Mouse (Mus musculus) naive thymus-derived CD4-positive, alpha-beta T cell, adult 2 months (primary cell): ENCODE data around the gene Akap2.

ENCODE experiments used
- DNase-seq: peaks from one replicate; pipeline ENCODE4 v3.0.0-alpha.2; 2011; ENCODE audit warnings: low read depth

The Akap2 gene

DNA sequence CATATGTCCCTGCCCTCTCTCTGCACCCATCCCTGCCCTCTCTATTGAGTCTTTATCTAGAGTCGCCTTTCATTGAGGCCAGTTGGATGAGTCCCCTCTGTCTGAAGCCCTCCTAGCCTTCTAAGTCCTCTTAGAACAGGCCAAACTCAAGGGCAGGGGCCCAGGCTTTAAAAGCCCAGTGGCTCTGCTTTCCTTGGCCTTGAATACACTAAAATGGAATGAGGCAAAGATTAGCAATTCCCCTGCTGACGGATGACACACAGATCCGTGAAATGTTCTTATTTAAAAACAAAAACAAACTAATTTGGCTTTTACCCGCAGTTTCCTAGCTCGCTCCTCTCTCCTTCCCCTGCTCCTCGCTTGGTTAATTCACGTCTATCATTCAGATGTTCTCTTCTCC lies 45.0 kb downstream of the Akap2 start:
- no peak for DNase-seq

DNA sequence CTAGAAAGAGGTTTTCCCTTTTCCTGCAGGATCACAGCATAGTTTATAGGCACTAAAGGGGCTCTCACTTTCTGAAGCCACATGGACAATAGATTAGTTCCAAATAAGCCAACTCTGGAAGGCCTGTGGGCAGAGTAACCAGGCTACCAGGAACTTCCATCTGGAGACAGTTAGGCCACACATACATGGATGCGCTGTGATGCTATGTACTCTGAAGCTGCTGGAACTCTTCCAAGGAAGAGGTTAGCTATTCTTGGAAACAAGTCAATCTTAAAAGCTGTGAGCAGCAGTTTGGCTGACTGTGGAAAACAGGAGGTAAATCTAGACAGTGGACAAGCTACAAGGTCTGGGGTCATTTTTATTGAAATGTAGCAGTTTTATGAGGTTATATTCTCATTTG lies 46.9 kb downstream of the Akap2 start:
- DNase-seq: no peak

DNA sequence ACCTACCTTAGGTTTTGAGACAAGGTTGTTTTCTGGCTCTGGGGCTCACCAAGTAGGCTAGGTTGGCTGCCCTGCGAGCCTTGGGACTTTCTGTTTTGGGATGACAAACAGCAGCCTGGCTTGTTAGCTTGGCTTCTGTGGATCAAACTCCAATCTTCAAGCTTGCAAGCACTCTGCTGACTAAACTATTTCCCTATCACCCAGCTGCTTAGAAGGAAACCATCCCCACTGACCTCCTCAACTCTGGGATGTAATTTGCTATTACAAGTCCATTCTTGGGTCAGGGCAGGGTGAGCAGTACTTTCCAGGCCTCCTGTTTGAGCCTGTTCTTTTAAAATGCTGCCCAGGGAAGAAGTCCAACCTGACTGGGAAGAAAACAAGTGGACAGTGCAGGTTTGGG lies 47.5 kb downstream of the Akap2 start:
- no peak for DNase-seq

DNA sequence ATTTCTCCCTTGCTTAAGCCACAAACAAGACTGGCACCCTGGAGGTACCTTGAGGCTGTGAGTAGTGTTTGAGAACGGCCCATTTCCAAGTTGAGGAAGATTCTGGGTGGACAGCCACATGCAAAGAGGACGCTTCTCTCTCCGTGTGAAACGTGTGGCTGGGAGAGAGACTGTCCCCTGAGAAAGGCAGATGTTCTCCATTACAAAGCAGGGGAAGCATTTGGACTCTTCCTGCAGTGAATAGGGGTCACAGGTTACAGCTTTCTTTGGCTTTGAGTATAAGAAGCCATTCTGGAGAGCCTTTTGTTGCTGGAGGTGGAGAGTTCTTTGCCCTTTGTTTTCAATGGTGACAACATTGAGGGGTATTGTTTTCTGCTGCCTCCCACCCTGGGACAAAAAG lies 48.3 kb downstream of the Akap2 start:
- DNase-seq: no peak

DNA sequence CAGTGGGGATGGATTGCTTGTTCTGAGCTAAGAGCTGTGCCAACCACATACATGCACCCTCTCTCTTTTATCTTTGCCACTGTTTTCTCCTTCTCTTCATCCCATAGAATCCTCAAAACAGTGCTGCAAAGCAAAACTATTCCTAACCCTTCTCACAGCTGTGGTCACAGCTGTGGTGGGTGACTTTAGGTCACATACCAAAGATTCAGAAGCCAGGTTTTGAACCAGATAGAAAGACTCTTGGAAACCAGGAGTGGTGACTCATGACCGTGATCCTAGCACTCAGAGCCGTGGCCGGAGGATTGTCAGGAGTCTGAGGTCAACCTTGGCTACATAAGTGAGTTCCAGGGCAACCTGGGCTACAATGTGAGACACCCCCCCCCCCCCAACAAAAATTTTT lies 51.5 kb downstream of the Akap2 start:
- DNase-seq: no peak

DNA sequence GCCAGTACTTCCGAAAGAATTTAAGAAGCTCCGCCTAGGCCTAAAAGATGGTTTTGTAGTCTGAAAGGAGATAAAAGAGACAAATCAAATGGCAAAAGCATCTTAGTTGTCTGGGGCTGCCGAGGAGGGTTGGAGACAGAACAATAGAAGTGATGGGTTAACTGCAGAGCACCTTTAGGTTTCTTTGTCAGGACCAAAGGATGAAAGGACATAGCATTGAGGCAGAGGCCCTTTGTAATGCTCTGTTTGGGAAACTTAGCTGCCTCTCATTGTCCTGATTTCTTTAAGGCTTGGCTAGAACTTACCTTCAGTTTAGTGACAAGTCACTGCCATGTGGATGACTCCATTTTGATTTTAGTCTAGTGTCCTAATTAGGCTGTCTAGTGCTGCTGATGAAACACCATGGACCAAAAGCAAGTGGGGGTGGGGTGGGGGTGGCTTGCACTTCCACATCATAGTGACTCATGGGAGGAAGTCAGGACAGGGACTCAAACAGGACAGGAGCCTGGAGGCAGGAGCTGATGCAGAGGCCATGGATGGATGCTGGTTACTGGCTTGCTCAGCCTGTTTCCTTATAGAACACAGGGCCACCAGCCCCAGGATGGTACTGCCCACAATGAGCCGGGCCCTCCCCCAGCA lies 52.8 kb downstream of the Akap2 start:
- no peak for DNase-seq

DNA sequence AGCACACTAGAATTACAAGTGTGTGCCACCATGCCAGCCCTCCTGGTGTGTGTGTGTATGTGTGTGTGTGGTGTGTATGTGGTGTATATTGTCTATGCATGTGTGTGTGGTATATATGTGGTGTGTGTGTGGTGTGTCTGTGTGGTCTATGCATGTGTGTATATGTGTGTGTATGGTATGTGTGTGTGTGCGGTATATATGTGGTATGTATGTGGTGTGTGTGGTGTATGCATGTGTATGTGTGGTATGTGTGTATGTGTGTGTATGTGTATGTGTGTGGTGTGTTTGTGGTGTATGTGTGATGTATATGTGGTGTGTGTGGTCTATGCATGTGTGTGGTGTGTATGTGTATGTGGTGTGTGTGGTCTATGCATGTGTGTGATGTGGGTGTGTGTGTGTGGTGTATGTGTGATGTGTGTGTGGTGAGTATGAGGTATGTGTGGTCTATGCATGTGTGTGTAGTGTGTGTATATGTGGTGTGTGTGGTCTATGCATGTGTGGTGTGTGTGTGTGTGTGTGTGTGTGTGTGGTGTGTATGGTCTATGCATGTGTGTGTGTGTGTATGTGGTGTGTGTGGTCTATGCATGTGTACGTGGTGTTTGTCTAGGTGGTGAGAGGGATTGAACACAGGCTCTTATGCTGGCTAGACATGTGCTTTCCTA lies 54.2 kb downstream of the Akap2 start:
- no peak for DNase-seq

DNA sequence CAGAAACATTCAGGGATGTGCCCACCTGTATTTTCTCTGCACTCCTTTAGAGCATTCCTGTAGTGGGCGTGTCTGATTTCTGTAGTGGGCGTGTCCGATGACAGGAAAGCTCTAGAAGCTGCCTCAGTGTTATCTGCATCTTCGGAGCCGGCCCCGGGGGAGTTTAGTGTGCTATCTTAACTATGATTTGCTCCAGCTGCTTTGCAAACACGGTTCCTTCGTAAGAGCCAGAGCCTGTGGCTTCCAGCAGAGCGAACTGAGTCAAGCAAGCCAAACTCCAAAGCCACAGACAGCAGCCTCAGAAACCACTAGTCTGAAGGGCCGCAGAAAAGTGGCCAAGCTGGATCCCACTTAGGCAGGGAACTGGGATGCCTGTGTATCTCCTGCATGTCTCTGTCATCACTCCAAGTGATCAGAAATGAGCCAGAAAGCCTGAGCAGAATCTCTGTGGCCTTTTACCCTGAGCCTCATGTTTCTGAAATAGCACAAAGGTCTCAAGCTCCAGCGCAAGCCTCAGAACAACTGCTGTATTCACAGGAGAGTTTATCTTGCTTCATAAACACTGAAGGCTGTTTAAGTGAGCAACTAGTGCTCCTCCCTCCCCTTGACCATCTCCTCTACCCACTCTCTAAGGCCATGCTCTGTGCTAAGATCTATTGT lies 55.5 kb downstream of the Akap2 start:
- DNase-seq: no peak

DNA sequence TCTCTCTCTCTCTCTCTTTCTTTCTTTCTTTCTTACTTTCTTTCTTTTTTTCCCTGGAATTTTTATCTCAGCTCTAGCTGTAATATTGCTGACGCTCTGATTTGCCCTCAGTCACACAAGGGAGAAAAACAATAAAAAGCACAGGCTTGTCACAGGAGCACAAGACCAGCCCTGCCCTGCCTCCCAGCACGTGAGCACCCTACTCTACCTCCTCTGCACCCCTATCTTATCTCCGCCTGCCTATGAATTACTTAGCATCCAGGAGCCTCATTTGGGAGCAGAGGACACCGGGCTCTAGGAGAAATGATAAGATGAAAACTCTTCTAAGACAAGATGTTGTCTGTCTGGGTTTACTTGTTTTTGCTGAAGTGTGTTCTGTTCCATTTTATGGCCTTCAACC lies 57.1 kb downstream of the Akap2 start:
- no peak for DNase-seq

DNA sequence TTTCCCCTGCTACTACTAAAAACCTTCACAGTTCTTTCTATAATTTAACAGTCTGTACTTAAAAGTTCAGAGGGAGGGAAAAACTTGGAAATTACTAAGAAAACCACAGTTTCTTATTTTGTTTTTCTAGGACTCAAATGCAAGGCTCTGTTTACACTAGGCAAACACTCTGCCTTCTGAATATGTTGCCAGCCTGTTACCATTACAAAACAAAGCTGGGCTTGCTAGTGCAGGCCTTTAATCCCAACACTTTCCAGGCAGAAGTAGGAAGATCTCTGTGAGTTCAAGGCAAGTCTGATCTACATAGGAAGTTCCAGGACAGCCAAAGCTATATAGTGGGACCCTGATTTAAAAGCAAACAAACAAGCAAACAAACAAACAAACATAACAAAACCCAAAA lies 58.1 kb downstream of the Akap2 start:
- no peak for DNase-seq

DNA sequence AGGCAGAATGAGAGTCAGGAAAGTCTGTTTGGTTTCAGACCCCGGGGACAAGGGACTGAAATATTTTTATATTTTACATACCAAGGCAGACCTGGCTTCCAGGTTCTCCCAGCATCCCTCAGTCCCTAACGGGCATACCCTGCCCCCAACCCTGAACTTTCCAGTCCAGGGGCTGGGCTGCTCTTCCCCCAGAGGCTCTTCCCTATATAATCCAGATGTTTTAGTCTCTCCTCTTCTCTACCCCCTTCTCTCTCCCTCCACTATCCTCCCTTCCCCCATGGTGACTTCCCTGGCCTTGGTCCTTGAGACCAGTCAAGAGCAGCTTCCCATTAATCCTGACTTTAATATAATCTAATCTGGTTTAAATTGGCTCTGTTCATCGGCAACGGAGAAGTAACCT lies 62.9 kb downstream of the Akap2 start:
- no peak for DNase-seq

DNA sequence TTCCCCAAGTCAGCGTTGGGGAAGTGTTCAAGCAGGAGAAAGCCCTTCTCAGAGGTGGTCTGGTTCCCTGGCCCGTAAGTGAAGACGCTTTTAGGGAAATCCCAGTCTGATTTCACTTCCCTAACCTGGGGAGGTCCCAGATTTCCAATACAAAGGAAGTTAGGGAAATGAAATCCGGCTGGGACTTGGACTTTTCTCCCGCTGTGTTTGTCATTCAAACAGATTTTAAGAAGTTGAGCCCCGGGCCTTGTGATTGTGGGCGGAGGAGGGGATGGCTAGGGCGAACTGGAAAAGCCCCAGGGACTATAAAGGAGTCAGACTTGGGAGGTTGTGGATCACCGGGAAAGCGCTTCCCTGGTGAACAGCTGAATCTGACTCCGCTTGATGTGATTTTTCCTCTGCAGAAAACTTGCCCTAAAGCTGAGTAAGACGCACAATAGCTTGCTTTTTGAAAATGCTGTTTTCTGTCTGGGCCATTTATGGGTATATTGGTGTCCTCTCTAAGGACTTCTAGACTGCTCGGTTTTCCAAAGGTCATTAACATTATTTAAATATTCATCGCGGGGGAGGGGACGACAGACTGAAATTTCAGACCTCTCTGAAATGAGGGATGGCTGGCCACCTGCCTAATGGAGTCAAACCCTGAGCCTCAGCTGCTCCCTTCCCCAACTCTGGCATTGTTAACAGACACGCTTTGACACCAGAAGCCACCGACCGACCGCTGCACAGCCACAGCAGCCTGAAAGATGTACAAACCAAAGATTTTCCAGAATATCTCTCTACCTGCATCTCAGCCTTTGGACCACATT lies 63.6 kb downstream of the Akap2 start:
- DNase-seq: no peak

DNA sequence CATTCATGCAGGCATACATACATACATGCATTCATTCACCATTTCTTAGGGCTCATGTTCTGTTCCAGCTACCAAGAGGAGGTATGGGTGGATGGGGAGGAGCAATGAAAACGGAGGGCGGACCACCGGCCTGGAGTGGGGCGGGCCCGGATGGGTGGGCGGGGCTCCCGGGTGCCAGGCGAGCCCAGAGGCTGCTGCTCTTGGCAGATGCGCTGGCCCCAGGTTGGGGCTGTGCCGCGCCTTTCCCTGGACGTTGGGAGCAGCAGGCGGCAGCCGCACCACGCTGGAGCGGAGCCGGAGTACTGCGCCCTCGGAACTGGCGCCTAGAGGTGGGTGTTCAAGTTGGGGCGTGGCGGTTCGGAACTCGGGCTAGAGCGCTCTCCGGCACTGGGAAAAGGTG lies 64.5 kb downstream of the Akap2 start:
- DNase-seq: peak; percentile 82

DNA sequence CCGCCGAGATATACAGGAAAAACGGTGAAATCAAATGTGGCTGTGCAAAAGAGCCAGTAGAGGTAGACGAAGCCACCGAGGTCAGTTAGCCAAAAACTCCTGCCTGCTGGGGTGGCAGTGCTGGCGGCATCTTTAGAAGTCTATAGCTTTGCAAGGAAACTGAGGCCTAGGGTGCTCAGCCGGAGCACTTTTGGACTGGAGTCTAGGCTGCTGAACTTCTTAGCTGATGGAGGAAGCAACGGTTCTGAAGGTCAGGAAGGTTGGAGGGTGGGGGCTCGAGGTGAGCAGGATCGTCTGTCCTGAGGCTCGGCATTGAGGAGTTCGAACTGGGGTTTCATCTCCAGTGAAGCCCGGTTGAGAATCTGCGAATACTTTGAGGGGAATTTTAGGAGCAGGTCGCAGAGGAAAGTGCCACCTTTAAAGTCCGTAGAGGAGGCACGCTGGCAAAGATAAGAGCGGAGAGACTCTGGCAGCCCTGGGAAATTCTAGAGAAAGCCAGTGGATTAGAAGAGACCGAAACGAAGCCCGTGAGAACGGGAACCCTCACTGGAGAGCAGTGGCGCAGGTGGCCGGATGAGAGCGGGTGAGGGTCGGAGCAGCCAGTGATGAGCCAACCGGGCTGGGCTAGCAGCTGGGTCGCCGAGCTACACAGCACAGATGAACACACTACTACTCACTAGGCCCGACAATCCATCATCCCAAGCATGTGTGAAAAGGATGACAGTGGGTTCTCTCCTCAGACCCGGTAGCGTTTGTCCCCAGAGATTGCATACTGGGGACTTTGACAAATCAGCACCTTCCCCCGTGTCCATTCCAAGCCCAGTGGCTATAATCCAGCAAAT lies 65.3 kb downstream of the Akap2 start:
- peak; percentile 34 for DNase-seq

DNA sequence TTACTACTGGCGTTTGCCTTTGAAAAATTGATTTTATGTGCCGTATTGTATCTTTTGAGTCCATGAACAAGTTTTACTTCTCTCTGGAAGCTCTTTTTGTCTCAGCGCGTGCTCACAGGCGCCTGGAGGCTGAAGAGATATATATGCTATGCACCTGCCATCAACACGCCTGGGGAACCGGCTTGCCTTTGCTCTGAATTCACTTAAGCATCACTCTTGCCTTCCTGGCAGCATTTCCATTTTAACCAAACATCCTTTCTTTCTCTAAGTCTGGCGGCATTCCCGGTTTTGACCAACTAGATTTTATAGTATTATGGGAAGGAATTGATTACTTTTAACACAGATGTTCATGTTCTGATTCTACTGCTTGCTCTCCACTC lies 65.9 kb downstream of the Akap2 start:
- DNase-seq: no peak

DNA sequence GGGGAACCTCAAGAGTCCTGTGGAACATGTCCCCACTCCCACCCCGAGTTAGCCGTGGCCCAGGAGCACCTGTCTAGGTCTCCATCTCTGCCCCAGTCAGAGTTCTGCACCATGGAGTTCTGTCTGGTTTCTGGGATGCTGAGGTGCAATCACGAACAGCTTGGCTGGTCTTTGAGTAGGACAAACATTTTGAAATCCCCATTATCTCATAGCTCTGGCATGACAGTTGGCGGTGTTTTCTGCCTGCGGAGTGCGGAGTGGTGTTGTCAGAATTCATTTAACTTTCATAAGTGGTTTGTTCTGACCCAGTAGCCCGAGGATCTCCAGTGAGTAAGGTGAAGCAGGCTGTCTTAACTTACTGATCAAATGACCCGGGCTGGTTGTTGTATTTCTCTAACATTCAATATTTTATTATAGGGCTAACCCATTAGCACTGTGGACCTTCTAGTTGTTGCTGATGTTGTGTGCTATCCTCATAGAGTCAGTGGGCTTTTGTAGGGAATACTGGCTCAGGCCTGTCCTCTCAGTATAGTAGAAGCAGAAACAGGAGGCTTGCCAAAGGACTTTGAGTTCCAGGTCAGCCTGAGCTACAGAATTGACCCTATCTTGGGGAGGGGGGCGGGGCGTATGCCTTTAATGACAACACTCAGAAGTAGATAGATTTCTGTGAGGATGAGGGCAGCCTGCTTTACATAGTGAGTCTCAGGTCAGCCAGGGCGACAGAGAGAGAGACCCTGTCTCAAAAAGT lies 66.6 kb downstream of the Akap2 start:
- DNase-seq: no peak

DNA sequence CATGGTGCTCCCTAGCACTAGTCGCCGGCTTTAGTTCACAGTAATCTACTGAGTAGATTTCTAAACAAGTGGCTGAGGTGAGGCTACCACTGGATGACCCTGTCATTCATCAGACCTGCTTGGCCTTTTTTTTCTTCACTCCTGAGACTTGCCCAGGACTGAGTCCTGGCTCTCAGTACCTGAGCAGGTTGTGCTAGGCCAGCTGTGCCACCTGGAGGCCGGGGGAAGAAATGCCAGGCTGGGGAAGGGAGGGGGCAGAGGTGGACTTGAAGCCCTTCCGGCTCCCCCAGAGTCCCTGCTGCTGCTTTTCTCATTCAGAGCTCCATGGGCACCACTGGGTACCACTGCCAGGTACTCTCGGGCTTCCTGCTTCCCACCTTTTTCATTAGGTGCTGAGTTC lies 71.3 kb downstream of the Akap2 start:
- peak; percentile 52 for DNase-seq

DNA sequence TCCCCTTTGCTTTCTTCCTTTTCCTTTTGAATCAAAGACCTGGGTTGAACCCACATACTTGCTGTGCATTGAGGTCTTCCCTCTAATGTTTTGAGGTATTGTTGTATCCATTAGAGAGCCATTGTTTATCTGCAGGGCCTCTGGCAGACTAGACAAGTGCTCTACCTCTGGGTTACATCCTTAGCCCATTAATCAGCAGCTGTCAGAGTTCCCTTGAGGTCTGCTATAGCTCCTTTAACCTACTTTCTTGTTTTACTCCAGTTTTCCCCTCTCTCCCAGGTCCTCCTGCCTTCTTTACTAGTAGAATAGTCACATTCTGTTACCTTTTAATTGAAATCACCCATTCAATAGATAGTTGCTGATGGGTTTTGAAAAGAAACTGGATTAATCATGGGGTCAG lies 71.7 kb downstream of the Akap2 start:
- DNase-seq: no peak

DNA sequence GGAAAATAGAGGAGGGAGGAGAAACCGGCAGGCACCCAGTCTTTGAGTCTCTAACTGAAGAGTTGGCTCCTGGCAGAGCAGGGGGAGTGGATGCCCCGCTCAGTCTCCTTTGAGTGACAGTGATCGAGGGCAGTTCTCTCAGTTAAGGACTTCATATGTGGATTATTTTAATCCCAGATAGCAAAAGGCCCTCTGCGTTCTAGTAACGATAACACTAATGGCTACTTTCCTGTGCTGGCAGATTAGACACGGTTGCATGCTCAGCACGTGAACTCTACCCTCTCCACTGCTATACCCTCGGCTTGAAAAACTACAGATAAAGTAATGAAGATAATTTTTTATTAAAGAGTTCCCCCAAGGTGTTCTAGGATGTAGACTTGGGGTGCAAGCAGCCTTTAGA lies 76.5 kb downstream of the Akap2 start:
- DNase-seq: no peak

DNA sequence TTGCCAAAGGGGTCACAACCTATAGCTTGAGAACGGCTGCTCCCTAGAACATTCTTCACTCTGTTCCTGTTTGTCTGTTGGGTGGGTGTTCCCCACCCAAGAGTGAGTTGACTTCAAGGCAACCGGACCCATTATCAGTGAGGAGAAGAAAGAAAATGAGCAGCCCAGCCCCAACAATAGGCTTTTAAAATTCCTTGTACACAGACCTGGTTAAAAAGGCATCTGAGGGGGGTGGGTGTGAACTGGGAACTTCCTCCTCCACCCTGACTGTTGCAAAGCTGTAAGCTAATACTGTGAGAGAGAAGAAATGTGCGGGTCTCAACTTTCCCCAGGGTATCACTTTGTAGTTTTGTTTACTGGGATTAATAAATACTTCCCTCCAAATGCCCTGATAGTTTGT lies 77.1 kb downstream of the Akap2 start:
- DNase-seq: no peak

DNA sequence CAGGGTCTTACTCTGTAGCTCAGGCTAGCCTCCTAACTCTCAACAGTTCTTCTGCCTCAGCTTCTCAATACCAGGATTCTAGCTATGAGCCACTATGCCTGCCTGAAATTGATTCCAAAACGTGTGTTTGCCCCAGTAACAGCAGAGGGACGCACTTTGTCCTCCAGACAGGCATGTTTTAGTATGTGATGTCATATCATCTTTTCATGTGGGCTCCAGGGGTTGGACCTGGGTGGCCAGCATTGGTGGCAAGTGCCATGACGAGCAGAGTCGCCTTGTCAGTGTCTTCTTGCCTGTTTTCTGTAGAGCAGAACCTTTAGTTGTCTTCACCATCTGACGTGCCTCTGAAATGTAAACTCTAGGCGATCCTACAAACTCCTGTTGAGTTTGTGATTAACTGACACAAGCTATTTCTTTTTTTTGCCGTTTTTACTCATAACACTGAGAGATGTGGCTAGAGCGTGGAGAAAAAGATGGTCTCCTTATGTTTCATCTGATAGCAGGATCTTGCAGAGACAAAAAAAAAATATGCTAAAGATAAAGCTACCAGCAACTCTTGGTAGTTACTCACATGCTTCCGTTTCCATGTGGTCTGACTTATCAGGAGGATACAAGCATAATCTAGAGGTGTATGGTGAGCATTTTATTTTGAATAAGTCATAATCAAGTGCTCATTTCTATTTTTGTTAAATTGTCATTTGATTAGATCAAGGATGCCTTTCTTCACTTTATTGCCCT lies 80.3 kb downstream of the Akap2 start:
- no peak for DNase-seq
